9 mouse cellular contexts compared by ENCODE assay signal in genomic region chr3:28968851-28969250, GRCm38 (mm10).
DNase-seq lines count a peak whose midpoint lies in the region; TF ChIP-seq lines count a peak whose summit lies in the region.
"Had no signal": no experiment of that assay in that cellular context is flagged by ENCODE, and none has a peak within 500 bp of the region (broad histone marks: within the 10 kb centered on the region; RNA-seq: fewer than 3 reads in every experiment).

No protein-coding gene starts in this region.

- TF ChIP-seq CTCF in cerebellum, adult 2 months (IDR thresholded peaks at IDR 0.05; ENCODE audit: borderline replicate concordance, insufficient read depth, low read depth, low read length): peak; percentile 71; the same call in 1 of the 2 replicates

- under 1% methylated on average over 4 of the region's 4 CpGs for WGBS in cerebellum, adult 2 months

- H3K27me3 ChIP-seq in cerebellum, adult 2 months (ENCODE audit: control insufficient read depth, insufficient read depth, low read length): no peaks in the 10 kb centered on the region
- H3K27me3 ChIP-seq: liver, embryonic 15.5 days had no signal

- H3K9ac ChIP-seq in ES-E14 (ENCODE audit: insufficient read depth, low read depth, low read length, poor library complexity, severe bottlenecking): no peak overlapping the region
- H3K9ac ChIP-seq: liver, embryonic 15.5 days had no signal

- no peaks in the 10 kb centered on the region for H3K36me3 ChIP-seq in ES-E14 (ENCODE audit: control insufficient read depth, insufficient read depth, low read length, poor library complexity, severe bottlenecking)
- H3K36me3 ChIP-seq: liver, embryonic 15.5 days had no signal

- H3K27ac ChIP-seq in ES-E14 (ENCODE audit: insufficient read depth, low read depth, low read length, poor library complexity, severe bottlenecking): no peak overlapping the region
- no peak overlapping the region for H3K27ac ChIP-seq in cerebellum, adult 2 months (ENCODE audit: insufficient read depth, low read length)
- H3K27ac ChIP-seq: liver, embryonic 15.5 days had no signal

- peaks cover 0 to 2% of the 10 kb centered on the region in 2 experiments; a peak in 1 of 4 replicates for H3K4me1 ChIP-seq in ES-E14 (ENCODE audit: control insufficient read depth in 2 of 2, insufficient read depth in 2 of 2, low read length in 2 of 2, poor library complexity in 1 of 2)
- H3K4me1 ChIP-seq in cerebellum, adult 2 months (ENCODE audit: control insufficient read depth, insufficient read depth, low read length): no peaks in the 10 kb centered on the region
- H3K4me1 ChIP-seq: liver, embryonic 15.5 days had no signal

- DNase-seq in cerebellum, adult 11 months: peak; percentile 12
- DNase-seq in cerebellum, adult 11-12 months: no peak
- peak; percentile 59 for DNase-seq in ES-E14 (ENCODE audit: low read depth, low spot score)
- peak; percentile 6 to 35 for DNase-seq in cerebellum, adult 2 months
- peak; percentile 63 for DNase-seq in forelimb bud, embryonic 11.5 days (ENCODE audit: low read depth, low spot score)
- DNase-seq in kidney, postnatal 10 days: peak; percentile 65
- DNase-seq in lung, adult 18-20 months: peak; percentile 6 to 14
- peak; percentile 69 for DNase-seq in right cerebral cortex, postnatal 10 days (ENCODE audit: low spot score in 2 of 2)

- H3K9me3 ChIP-seq in ES-E14 (ENCODE audit: control insufficient read depth, insufficient read depth, low read depth, low read length): no peaks in the 10 kb centered on the region
- H3K9me3 ChIP-seq: liver, embryonic 15.5 days had no signal

- no peak overlapping the region for H3K4me3 ChIP-seq in ES-E14 (ENCODE audit: insufficient read depth in 1 of 2, low read depth in 1 of 2, low read length in 2 of 2, poor library complexity in 1 of 2, severe bottlenecking in 1 of 2)
- H3K4me3 ChIP-seq in cerebellum, adult 2 months (replicated peaks; ENCODE audit: insufficient read depth, low read depth, low read length): no peak overlapping the region
- H3K4me3 ChIP-seq: liver, embryonic 15.5 days had no signal

- in situ Hi-C loops in ES-E14 (cut with MboI; ENCODE audit: low sequenced_read_pairs in 2 of 2, unreplicated experiment in 2 of 2): loop anchor here (5.0 to 10.0 kb wide), 2 partner anchors 144 to 147 kb away; no protein-coding TSS in a partner anchor

- no peak for TF ChIP-seq POLR2A in cerebellum, adult 2 months (IDR thresholded peaks at IDR 0.05; ENCODE audit: borderline replicate concordance, insufficient read depth, low read length)

TF ChIP-seq in ES-E14, 5 proteins besides CTCF, POLR2A, EP300 and RAD21:
- no peak for TF ChIP-seq CHD2 (IDR thresholded peaks at IDR 0.05; ENCODE audit: low read depth, low read length)
- TF ChIP-seq HCFC1 (IDR thresholded peaks at IDR 0.05; ENCODE audit: borderline replicate concordance, insufficient read depth, low read length): no peak
- peak; percentile 99 for TF ChIP-seq ZC3H11A (IDR thresholded peaks at IDR 0.05; ENCODE audit: borderline replicate concordance, low read depth, low read length)
